Comparison of ENCODE assay signal across 14 mouse cellular contexts in genomic region chr2:69990647-69991046, GRCm38 (mm10). TPM values are rescaled to one million over a fixed set of nuclear protein-coding genes. Genes with fewer than 3 reads are reported as not detected.
DNase-seq lines count a peak whose midpoint lies in the region; ATAC-seq and TF ChIP-seq lines count a peak whose summit lies in the region.
"Had no signal": no experiment of that assay in that cellular context is flagged by ENCODE, and none has a peak within 500 bp of the region (broad histone marks: within the 10 kb centered on the region; RNA-seq: fewer than 3 reads in every experiment).

No protein-coding gene starts in this region.

- peaks cover 33 to 51% of the 10 kb centered on the region in 2 experiments for H3K36me3 ChIP-seq in CH12.LX (replicated peaks in 1 of 2; ENCODE audit: control insufficient read depth in 1 of 2, insufficient read depth in 1 of 2, low read length in 1 of 2)
- H3K36me3 ChIP-seq in liver, embryonic 13.5 days: peaks cover 32% of the 10 kb centered on the region

- no peaks in the 10 kb centered on the region for H3K27me3 ChIP-seq in CH12.LX (replicated peaks)
- no peaks in the 10 kb centered on the region for H3K27me3 ChIP-seq in liver, embryonic 13.5 days
- H3K27me3 ChIP-seq: limb, embryonic 13.5 days; neural tube, embryonic 15.5 days had no signal

- no peak for TF ChIP-seq EP300 in CH12.LX (IDR thresholded peaks at IDR 0.05; ENCODE audit: low read length)

- H3K9ac ChIP-seq in CH12.LX (ENCODE audit: insufficient read depth, low read depth): no peak overlapping the region
- H3K9ac ChIP-seq in liver, embryonic 13.5 days: no peak overlapping the region
- H3K9ac ChIP-seq: limb, embryonic 13.5 days; neural tube, embryonic 15.5 days had no signal

- H3K27ac ChIP-seq in left cerebral cortex, adult 2 months: no peak overlapping the region
- no peak overlapping the region for H3K27ac ChIP-seq in CH12.LX (ENCODE audit: insufficient read depth, low read depth)
- H3K27ac ChIP-seq in liver, embryonic 13.5 days: no peak overlapping the region
- H3K27ac ChIP-seq: limb, embryonic 13.5 days; midbrain, embryonic 10.5 days; neural tube, embryonic 15.5 days had no signal

- no peak overlapping the region for H3K4me3 ChIP-seq in left cerebral cortex, adult 2 months
- H3K4me3 ChIP-seq in CH12.LX (replicated peaks in 1 of 3; ENCODE audit: low read depth in 2 of 3, low read length in 2 of 3, poor library complexity in 1 of 3): no peak overlapping the region
- H3K4me3 ChIP-seq in liver, embryonic 13.5 days (replicated peaks): no peak overlapping the region
- H3K4me3 ChIP-seq: limb, embryonic 13.5 days; midbrain, embryonic 10.5 days; neural tube, embryonic 15.5 days had no signal

- H3K4me1 ChIP-seq in CH12.LX (ENCODE audit: control insufficient read depth in 1 of 2, insufficient read depth in 2 of 2): peaks cover 3 to 42% of the 10 kb centered on the region in 2 experiments; a peak in 3 of 4 replicates
- H3K4me1 ChIP-seq in liver, embryonic 13.5 days (replicated peaks): peaks cover 7% of the 10 kb centered on the region; the same call in 1 of the 2 replicates
- H3K4me1 ChIP-seq: limb, embryonic 13.5 days; midbrain, embryonic 10.5 days; neural tube, embryonic 15.5 days had no signal

- no peak for TF ChIP-seq POLR2A in CH12.LX (IDR thresholded peaks at IDR 0.05; ENCODE audit: low read depth, low read length)

- in situ Hi-C loops in CH12.LX (cut with MboI; ENCODE audit: low pct_ligation_motif_present, low pct_unique_long_range_greater_than_20kb, low sequenced_read_pairs): no loop called here

- no peak overlapping the region for H3K4me2 ChIP-seq in CH12.LX (ENCODE audit: insufficient read depth, low read depth, poor library complexity, severe bottlenecking)
- no peak overlapping the region for H3K4me2 ChIP-seq in liver, embryonic 13.5 days
- H3K4me2 ChIP-seq: limb, embryonic 13.5 days; neural tube, embryonic 15.5 days had no signal

- TF ChIP-seq RAD21 in CH12.LX (IDR thresholded peaks at IDR 0.05; ENCODE audit: low read depth, low read length): no peak

- H3K79me2 ChIP-seq in CH12.LX (replicated peaks; ENCODE audit: control insufficient read depth, extremely low read depth, insufficient read depth, poor library complexity, severe bottlenecking): no peaks in the 10 kb centered on the region

- intact Hi-C loops in left cerebral cortex, adult 2 months (cut with DNase I): no loop called here
- intact Hi-C loops in gastrocnemius, postnatal 36 days (cut with DNase I): no loop called here

- dilution Hi-C loops in CH12.LX (cut with MboI; ENCODE audit: extremely low pct_ligation_motif_present, extremely low pct_unique_long_range_greater_than_20kb, low sequenced_read_pairs): no loop called here

- TF ChIP-seq CTCF in left cerebral cortex, adult 2 months (IDR thresholded peaks at IDR 0.05): peak; percentile 6
- TF ChIP-seq CTCF in CH12.LX (conservative IDR thresholded peaks at IDR 0.05 in 1 of 2, IDR thresholded peaks at IDR 0.05 in 1 of 2; ENCODE audit: low read depth in 2 of 2, low read length in 2 of 2): peak; percentile 42 to 49; a peak in 2 of 4 replicates

- 48% methylated on average over 2 of the region's 2 CpGs for WGBS in liver, embryonic 13.5 days (ENCODE audit: insufficient replicate concordance)

- DNase-seq in left cerebral cortex, adult 2 months (ENCODE audit: extremely low spot score in 1 of 2, low spot score in 2 of 2): no peak
- DNase-seq in left cerebral cortex, adult 18-20 months (ENCODE audit: low spot score in 2 of 2): no peak
- DNase-seq in CH12.LX (ENCODE audit: extremely low read depth): no peak
- DNase-seq in NIH3T3 (ENCODE audit: low read depth): peak; percentile 9
- DNase-seq in liver, embryonic 13.5 days: peak; percentile 8
- DNase-seq in natural killer cell, adult 2 months (ENCODE audit: low spot score in 2 of 2): no peak
- no peak for DNase-seq in thymus, postnatal 4 days
- no peak for DNase-seq in gastrocnemius, postnatal 36 days
- DNase-seq: cerebellum, adult 11 months; right cerebral cortex, postnatal 25 days had no signal

- ATAC-seq in liver, embryonic 13.5 days (ENCODE audit: low read depth): 0 out of 2 replicates have a peak, but pooled peaks have one; percentile 45
- ATAC-seq: inflammation-experienced regulatory T-cells, adult 6 months had no signal

- no peaks in the 10 kb centered on the region for H3K9me3 ChIP-seq in CH12.LX (replicated peaks; ENCODE audit: low read length)
- H3K9me3 ChIP-seq in liver, embryonic 13.5 days (replicated peaks): no peaks in the 10 kb centered on the region
- H3K9me3 ChIP-seq: limb, embryonic 13.5 days; midbrain, embryonic 10.5 days; neural tube, embryonic 15.5 days had no signal

TF ChIP-seq in CH12.LX, 34 proteins besides CTCF, POLR2A, EP300 and RAD21:
- no peak for TF ChIP-seq MAX (IDR thresholded peaks at IDR 0.05; ENCODE audit: low read length)
- no peak for TF ChIP-seq CHD1 (IDR thresholded peaks at IDR 0.05; ENCODE audit: low read depth, low read length)
- no peak for TF ChIP-seq SMC3 (IDR thresholded peaks at IDR 0.05; ENCODE audit: low read depth, low read length)
- no peak for TF ChIP-seq JUND (conservative IDR thresholded peaks at IDR 0.05; ENCODE audit: low read depth, low read length)
- no peak for TF ChIP-seq MYC (IDR thresholded peaks at IDR 0.05; ENCODE audit: low read depth, low read length)
- no peak for TF ChIP-seq ETS1 (conservative IDR thresholded peaks at IDR 0.05; ENCODE audit: low read depth, low read length)
- TF ChIP-seq PAX5 (IDR thresholded peaks at IDR 0.05; ENCODE audit: low read length): no peak
- no peak for TF ChIP-seq RCOR1 (conservative IDR thresholded peaks at IDR 0.05; ENCODE audit: low read depth, low read length)
- TF ChIP-seq TCF12 (IDR thresholded peaks at IDR 0.05; ENCODE audit: low read depth, low read length): no peak
- no peak for TF ChIP-seq IRF4 (IDR thresholded peaks at IDR 0.05; ENCODE audit: low read depth, low read length)

RNA-seq across cellular contexts. Expression of gene Myo3b, which starts 48.3 kb away (rescaled TPM):
- under 1 TPM; 0.61 to 0.72 TPM for total RNA-seq in left cerebral cortex, adult 2 months (2021)
- total RNA-seq in left cerebral cortex, adult 18-20 months (2021): under 1 TPM; 0.68 to 0.86 TPM
- total RNA-seq in CH12.LX (2012; rRNA removed) (0.46 and 0.64 TPM in 2 replicates), CH12.LX (2014; rRNA removed) (0.58 and 0.63 TPM in 2 replicates)
- 0.76 and 0.90 TPM in 2 replicates for polyA plus RNA-seq in CH12.LX (2012; ENCODE audit: insufficient read length, low read depth)
- polyA plus RNA-seq in liver, embryonic 13.5 days (2015; fragmentation: Nextera tagmentation; extraction: Ambion mirVana): not detected in 2 replicates
- total RNA-seq in gastrocnemius, postnatal 36 days (2021): not detected
- polyA plus RNA-seq: limb, embryonic 13.5 days; midbrain, embryonic 10.5 days had no signal

Comparison
In these comparisons a context has a peak if more than half of its experiments do, and no peak if none do; other contexts are left out.
1. DNase-seq: peak in NIH3T3 (single experiment) and liver, embryonic 13.5 days (single experiment); none in left cerebral cortex, adult 2 months (0 of 2), left cerebral cortex, adult 18-20 months (0 of 2), CH12.LX (single experiment), natural killer cell, adult 2 months (0 of 2), thymus, postnatal 4 days (single experiment) and gastrocnemius, postnatal 36 days (0 of 2).